Mouse (Mus musculus) forebrain, embryonic 10.5 days (tissue): ENCODE data around the gene Acyp1. TPM values are rescaled to one million over a fixed set of nuclear protein-coding genes. Genes with fewer than 3 reads are reported as not detected.

Experiments
- DNase-seq: peaks from one replicate; pipeline ENCODE4 v3.0.0-alpha.2; 2017; ENCODE audit warnings: low spot score; ENCODE audit errors: extremely low spot score
- H3K27ac ChIP-seq: fragments of 300-500 bp; sonication (generic); 2 replicates; pipeline ENCODE4 v1.5.1; 2016; ENCODE audit warnings: mild to moderate bottlenecking
- H3K27me3 ChIP-seq: fragments of 300-500 bp; sonication (generic); 2 replicates; pipeline ENCODE4 v1.6.1; 2016; ENCODE audit warnings: mild to moderate bottlenecking; ENCODE audit not compliant: poor library complexity, severe bottlenecking
- H3K36me3 ChIP-seq: fragments of 300-500 bp; sonication (generic); replicated peaks from 2 replicates; pipeline ENCODE4 v1.6.1; 2016; ENCODE audit warnings: mild to moderate bottlenecking, moderate library complexity
- H3K4me1 ChIP-seq: fragments of 300-500 bp; sonication (generic); 2 replicates; pipeline ENCODE4 v1.6.1; 2016
- H3K4me3 ChIP-seq: fragments of 300-500 bp; sonication (generic); 2 replicates; pipeline ENCODE4 v1.5.1; 2016; ENCODE audit warnings: mild to moderate bottlenecking, moderate library complexity
- H3K9me3 ChIP-seq: fragments of 300-500 bp; sonication (generic); 2 replicates; pipeline ENCODE4 v1.6.1; 2016; ENCODE audit warnings: mild to moderate bottlenecking, moderate library complexity
- WGBS: fragments of 180-500 bp; shearing (Covaris S2); methylation state at CpG from one replicate; pipeline ENCODE4 v1.1.7; 2016; 5-methylcytosine and 5-hydroxymethylcytosine counted together
- polyA plus RNA-seq: library from polyadenylated mRNA; unstranded; fragments of >200 nt; fragmentation: Nextera tagmentation; extraction: Ambion mirVana; gene quantifications from 2 replicates; pipeline ENCODE4 v1.2.1, GENCODE M21; 2016

The Acyp1 gene
- polyA plus RNA-seq, 1 experiment from 2014 or later: 53.4 TPM

DNA sequence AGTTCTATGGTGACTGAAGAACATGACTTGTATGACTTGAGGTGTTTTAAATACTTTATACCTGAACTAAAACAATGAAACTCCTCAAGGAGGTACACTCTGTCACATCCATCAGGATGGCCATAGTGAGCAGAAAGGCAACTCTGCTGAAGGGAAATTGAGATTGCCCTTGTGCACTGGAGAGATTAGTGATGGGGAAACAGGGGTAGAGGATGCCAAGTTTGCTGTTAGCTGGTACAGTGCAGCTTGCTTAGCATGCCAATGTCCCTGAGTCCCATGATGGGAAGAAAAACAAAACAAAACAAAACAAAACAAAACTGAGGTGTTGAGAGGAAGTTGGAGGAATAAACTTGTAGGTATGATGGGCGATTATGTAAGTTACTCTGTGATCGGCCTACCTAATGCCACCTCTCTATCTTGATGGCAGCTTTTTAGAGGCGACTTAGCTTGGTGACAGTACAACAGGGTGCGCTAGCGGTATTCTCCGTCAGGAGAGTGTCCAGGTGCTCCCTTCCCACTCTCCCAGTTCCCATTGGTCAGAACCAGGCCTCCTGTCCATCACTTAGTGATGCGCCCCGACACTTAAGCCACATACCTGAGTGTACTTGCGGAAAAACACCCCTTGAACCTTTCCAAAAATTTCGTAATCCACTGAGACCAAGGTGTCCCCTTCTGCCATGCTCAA is 8.7 kb downstream of the Acyp1 start:
- 6% methylated on average over 10 of the region's 10 CpGs for WGBS
- peak overlapping the region; percentile 91 for H3K27ac ChIP-seq
- no peak for DNase-seq
- peaks cover 23% of the 10 kb centered on the region for H3K4me1 ChIP-seq
- H3K36me3 ChIP-seq: peaks cover 14% of the 10 kb centered on the region
- no peaks in the 10 kb centered on the region for H3K9me3 ChIP-seq
- peak overlapping the region; percentile 83 for H3K4me3 ChIP-seq
- H3K27me3 ChIP-seq: no peaks in the 10 kb centered on the region

DNA sequence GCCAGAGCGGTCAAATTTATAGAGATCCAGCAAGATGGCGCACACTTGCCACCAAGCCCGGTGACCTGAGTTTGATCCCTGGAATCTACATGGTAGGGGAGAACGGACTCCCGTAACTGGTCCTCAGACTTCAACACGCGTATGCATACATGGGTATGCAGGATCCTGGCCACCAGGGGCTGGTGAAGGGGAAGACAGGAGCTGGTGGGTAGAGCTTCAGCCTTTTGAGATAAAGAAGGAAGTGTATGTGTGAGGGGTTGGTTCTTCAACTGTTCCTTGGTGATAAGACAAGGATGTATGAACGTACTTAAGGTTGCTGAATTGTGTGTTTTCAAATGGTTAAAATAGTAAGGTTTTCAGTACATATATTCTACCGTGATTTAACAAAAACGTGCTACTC is 9.3 kb downstream of the Acyp1 start:
- H3K4me1 ChIP-seq: peaks cover 23% of the 10 kb centered on the region
- 95% methylated on average over 10 of the region's 10 CpGs for WGBS
- no peaks in the 10 kb centered on the region for H3K27me3 ChIP-seq
- peaks cover 18% of the 10 kb centered on the region for H3K36me3 ChIP-seq
- H3K9me3 ChIP-seq: no peaks in the 10 kb centered on the region; the same call in 1 of the 2 replicates
- H3K4me3 ChIP-seq: peak overlapping the region; percentile 83; the same call in 1 of the 2 replicates
- H3K27ac ChIP-seq: no peak overlapping the region
- DNase-seq: no peak

DNA sequence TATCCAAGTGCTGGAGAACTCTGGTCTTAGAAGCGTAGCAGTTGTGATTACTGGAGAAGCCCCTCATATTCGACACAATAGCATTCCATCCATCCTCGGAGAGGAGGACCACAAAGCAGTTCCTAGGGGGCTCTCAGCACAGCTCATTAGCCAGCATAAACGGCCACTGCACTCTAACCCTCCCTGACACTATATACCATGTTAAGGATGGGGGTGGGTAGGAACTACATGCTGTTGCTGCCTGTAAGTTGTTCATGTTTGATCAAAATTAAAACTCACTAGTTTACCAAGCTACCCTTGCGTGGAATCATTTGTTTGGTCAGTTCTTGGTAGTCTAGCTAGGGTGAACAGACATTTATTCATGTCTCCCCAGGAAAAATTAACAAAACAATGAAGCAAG is 12.0 kb downstream of the Acyp1 start:
- WGBS: 77% methylated on average over 5 of the region's 5 CpGs
- H3K4me3 ChIP-seq: no peak overlapping the region
- H3K27me3 ChIP-seq: no peaks in the 10 kb centered on the region
- H3K27ac ChIP-seq: no peak overlapping the region
- H3K9me3 ChIP-seq: no peaks in the 10 kb centered on the region; the same call in 1 of the 2 replicates
- H3K36me3 ChIP-seq: peaks cover 18% of the 10 kb centered on the region
- H3K4me1 ChIP-seq: peaks cover 22% of the 10 kb centered on the region
- DNase-seq: no peak

DNA sequence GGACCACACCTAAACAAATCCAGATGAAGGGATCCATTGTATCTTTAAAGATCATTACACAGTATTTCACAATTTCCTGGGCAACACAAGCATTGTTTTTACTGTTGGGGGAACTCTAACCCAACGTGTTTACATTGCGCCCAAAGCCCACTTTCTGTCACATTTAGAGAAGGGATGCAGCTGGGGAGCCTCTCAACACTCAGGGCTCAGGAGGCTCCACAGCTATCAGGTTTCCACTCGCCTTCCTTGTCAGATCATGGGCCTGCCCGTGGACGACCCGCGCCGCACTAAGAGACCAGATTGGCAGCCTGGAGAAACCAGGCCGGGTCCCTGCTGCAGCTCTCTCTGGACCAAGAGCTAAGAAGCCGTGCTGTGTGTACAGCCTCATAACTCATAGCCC is 14.7 kb downstream of the Acyp1 start:
- Histone ChIP-seq H3K27ac (no peak overlapping the region), H3K27me3 (no peaks in the 10 kb centered on the region), H3K4me3 (no peak overlapping the region), H3K9me3 (no peaks in the 10 kb centered on the region; the same call in 1 of the 2 replicates), H3K36me3 (peaks cover 24% of the 10 kb centered on the region), H3K4me1 (peaks cover 13% of the 10 kb centered on the region)
- WGBS: 84% methylated on average over 10 of the region's 10 CpGs
- no peak for DNase-seq

DNA sequence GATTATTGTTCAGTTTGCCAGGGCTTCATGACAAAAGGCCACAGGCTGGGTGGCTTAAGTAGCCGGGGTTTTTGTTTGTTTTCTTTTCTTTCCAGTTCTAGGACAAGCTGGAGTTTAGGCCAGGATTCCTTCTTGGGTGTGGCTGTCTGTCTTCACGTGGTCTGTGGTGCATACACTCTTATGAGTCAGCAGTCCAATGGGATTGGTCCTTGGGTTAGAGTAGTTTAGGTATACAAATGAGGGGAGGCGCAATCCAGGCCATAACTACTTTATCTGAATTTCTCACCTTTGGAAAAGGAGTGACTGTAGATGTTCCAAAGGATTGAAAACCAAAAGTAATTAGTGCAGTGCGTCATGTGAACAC is 16.4 kb downstream of the Acyp1 start:
- Histone ChIP-seq H3K36me3 (peaks cover 33% of the 10 kb centered on the region), H3K4me3 (no peak overlapping the region), H3K4me1 (peaks cover 13% of the 10 kb centered on the region), H3K27me3 (no peaks in the 10 kb centered on the region), H3K9me3 (no peaks in the 10 kb centered on the region; the same call in 1 of the 2 replicates), H3K27ac (no peak overlapping the region)
- WGBS: 82% methylated on average over 4 of the region's 4 CpGs
- no peak for DNase-seq

DNA sequence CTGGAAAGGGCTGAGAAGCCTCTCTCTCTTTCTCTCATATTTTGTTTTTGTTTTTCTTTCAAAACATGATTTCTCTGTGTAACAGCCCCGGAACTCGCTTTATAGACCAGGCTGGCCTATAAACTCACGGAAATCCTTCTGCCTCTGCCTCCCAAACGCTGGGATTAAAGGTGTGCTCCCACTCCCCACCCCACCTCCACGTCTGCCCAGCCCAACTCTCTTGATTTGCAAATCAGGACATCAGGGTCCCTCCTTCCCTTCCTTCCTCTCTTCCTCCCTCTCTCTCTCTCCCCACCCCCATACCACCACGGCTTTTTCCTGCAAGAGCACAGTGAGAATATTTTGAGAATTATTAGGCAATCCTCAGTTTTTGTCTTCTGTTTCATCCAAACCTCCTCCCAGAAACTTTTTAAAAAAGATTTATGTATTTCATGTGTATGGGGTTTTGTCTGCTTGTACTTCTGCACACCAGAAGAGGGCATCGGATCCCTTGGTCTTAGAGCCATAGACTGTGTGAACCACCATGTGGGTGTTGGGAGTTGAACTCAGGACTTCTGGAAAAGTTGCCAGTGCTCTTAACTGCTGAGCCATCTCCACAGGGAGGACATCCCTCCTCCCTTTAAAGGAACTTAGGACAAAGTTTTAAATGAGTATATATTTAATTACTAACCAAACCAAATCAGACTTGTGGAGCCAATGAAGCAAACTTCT is 17.0 kb downstream of the Acyp1 start:
- Histone ChIP-seq H3K36me3 (peaks cover 33% of the 10 kb centered on the region), H3K27me3 (no peaks in the 10 kb centered on the region), H3K9me3 (no peaks in the 10 kb centered on the region; the same call in 1 of the 2 replicates), H3K4me1 (peaks cover 13% of the 10 kb centered on the region), H3K27ac (0 out of 2 replicates have a peak overlapping the region, but pooled peaks have one; percentile 92), H3K4me3 (peak overlapping the region; percentile 65; the same call in 1 of the 2 replicates)
- DNase-seq: no peak
- WGBS: 77% methylated on average over 7 of the region's 7 CpGs

DNA sequence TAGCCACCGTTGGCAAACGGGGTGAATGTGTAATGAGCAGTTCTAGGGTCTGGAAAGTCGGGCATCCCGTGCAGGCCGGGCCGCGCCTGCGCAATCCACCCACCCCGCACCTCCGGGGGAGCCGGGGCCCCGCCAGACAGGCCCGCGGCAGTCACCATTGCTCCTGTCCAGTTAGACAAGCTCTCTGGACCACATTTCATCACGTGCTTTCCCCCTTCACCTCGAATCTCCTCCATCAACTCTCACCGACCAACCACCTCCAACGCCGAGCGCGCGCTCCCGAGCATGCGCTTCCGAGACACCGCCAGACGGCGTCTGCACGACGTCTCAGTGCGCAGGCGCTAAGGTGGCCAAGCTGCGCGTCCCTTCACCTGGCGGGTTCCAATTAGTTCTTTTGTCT is 17.9 kb downstream of the Acyp1 start, which contains the start of gene Mlh3:
TSS of gene Mlh3 (minus strand) at position 281 of the 400 bp plus-strand sequence.
- H3K9me3 ChIP-seq: no peaks in the 10 kb centered on the region; the same call in 1 of the 2 replicates
- DNase-seq: peak; percentile 83
- peaks cover 13% of the 10 kb centered on the region for H3K4me1 ChIP-seq
- H3K4me3 ChIP-seq: peak within 1 kb of the TSS; percentile 65
- no peaks in the 10 kb centered on the region for H3K27me3 ChIP-seq
- WGBS: under 1% methylated on average over 35 of the region's 35 CpGs
- H3K27ac ChIP-seq: peak within 1 kb of the TSS; percentile 92
- peaks cover 27% of the 10 kb centered on the region for H3K36me3 ChIP-seq

DNA sequence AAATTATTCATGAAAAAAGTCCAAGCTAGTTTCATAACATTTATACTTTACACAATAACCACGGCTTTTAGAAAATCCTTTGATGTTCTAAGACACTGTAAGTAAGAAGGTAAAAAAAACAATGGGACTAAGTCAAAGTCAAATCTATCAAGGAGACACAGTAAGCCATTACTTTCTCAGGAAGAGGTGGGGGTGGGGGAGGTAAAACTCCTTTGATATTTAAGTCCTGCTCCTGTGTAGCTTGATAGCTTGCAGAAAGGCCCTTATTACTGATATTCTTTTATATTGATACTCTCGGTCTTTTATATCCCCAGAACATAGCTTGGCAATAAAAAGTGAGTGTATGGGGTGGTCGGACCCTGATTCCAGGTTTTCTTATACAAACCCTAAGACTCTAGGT is 18.4 kb downstream of the Acyp1 start:
- 66% methylated on average over 3 of the region's 3 CpGs for WGBS

DNA sequence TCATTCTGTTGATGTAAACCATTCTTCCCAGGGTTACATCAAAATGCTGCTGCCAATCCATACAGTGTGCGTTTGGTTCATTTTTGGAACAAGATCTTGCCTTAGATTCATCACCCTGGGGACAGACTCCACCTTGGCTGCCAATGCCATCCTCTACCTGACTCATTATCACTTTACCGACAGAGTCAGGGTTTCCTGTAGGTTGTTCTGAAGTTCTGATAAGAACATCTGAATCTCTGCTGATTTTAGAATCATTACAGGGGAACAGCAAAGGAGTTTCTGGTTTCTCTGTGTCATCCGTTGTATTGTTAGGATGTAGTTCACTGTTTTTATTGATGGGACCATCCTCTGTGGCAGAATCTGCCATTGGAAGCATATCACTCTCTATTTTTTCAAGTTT is 22.0 kb downstream of the Acyp1 start:
- H3K4me1 ChIP-seq: peaks cover 18% of the 10 kb centered on the region
- H3K4me3 ChIP-seq: no peak overlapping the region
- no peak for DNase-seq
- no peaks in the 10 kb centered on the region for H3K9me3 ChIP-seq
- WGBS: 94% methylated on average over 3 of the region's 3 CpGs
- H3K36me3 ChIP-seq: peaks cover 15% of the 10 kb centered on the region
- H3K27me3 ChIP-seq: no peaks in the 10 kb centered on the region
- H3K27ac ChIP-seq: no peak overlapping the region

More for the DNA sequence above, 18.4 kb downstream of the Acyp1 start:
- Histone ChIP-seq H3K36me3 (peaks cover 22% of the 10 kb centered on the region), H3K27ac (peak overlapping the region; percentile 92), H3K4me1 (peaks cover 13% of the 10 kb centered on the region), H3K27me3 (no peaks in the 10 kb centered on the region), H3K9me3 (no peaks in the 10 kb centered on the region; the same call in 1 of the 2 replicates), H3K4me3 (peak overlapping the region; percentile 65)
- DNase-seq: no peak

DNA sequence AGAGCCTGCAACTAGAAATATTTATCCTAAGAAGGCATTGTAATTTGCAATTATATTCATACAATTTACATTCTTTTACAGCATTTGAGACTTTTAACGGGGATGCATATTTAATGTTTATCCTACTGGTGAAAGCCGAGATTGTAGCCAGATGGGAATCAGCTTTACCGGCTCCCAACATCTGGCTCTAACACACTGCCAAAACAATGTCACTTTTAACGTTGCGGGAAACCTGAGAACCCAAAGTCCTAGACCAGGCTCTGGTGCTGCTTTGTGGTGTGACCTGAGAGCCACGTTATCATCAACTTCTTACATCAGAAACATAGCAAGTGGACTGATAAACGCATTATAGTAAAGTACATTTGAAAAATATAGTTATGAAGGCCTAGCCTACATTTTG is 23.3 kb downstream of the Acyp1 start:
- H3K27ac ChIP-seq: no peak overlapping the region
- 61% methylated on average over 7 of the region's 7 CpGs for WGBS
- H3K4me1 ChIP-seq: peaks cover 9% of the 10 kb centered on the region
- no peak for DNase-seq
- no peaks in the 10 kb centered on the region for H3K9me3 ChIP-seq
- no peak overlapping the region for H3K4me3 ChIP-seq
- peaks cover 15% of the 10 kb centered on the region for H3K36me3 ChIP-seq
- no peaks in the 10 kb centered on the region for H3K27me3 ChIP-seq

DNA sequence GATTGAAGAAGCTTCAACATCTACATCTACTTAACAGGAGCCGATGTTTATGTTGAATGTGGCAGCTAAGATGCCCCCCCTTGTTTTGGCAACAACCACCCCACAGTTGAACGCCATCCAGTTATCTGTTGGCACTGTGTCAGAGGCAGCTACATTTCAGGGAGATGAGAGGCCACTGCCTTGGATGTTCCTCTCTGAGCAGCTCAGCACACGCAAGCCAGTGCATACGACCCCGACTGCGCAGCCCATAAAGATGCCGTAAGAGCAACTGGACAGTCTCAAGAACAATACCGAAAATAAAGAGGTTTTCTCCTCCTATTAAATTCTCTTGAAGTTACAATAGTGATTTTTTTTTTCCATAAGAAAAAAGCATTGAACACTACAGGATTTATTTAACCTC is 23.7 kb downstream of the Acyp1 start:
- Histone ChIP-seq H3K9me3 (no peaks in the 10 kb centered on the region), H3K27me3 (no peaks in the 10 kb centered on the region), H3K27ac (no peak overlapping the region), H3K36me3 (peaks cover 15% of the 10 kb centered on the region), H3K4me1 (peaks cover 5% of the 10 kb centered on the region), H3K4me3 (no peak overlapping the region)
- 90% methylated on average over 8 of the region's 8 CpGs for WGBS
- DNase-seq: no peak

DNA sequence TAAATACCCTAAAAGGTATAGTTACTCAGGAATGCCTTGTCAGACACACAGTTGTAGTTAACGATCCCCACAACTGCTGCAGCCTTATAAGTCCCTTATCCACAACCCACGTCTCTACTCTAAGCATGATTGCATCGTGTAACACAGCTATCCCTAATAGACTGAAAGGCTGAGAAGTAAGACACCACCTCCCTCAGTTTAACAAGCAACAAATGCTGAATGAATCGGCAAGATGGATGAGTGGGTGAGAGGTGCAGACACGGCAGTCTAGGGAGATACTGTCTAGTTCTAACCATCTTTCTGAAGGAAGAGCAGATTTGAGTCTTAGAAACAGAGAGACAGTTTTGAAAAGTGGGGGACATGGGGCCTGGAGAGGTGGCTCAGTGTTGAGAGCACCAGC is 25.0 kb downstream of the Acyp1 start:
- Histone ChIP-seq H3K36me3 (peaks cover 11% of the 10 kb centered on the region), H3K27me3 (no peaks in the 10 kb centered on the region), H3K4me3 (no peak overlapping the region), H3K27ac (no peak overlapping the region), H3K9me3 (no peaks in the 10 kb centered on the region), H3K4me1 (peaks cover 5% of the 10 kb centered on the region; the same call in 1 of the 2 replicates)
- DNase-seq: no peak
- WGBS: 87% methylated on average over 5 of the region's 5 CpGs

DNA sequence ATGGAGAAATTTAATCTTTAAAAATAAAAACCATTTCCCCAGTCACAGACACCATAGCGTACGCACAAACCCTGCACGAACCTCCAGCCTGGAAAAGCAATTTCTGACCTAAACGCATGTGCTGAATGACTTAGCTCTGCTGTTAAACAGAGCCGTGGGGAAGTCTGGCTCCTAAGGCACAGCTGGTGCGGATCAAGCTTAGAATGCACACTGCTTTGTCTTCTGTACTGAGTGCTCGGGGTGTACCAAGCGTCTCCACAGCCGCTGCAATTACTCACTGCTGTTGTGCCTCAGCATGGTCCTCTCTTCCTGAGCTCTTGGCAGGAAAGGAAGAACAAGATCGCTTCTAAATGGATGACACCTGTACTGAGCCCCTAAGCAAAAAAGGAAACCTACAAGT is 25.7 kb downstream of the Acyp1 start:
- no peak for DNase-seq
- Histone ChIP-seq H3K4me3 (no peak overlapping the region), H3K27ac (no peak overlapping the region), H3K36me3 (peaks cover 8% of the 10 kb centered on the region), H3K27me3 (no peaks in the 10 kb centered on the region), H3K9me3 (no peaks in the 10 kb centered on the region), H3K4me1 (peaks cover 5% of the 10 kb centered on the region; the same call in 1 of the 2 replicates)
- 60% methylated on average over 10 of the region's 10 CpGs for WGBS
